Mouse (Mus musculus) erythroid progenitor cell, adult 5-6 weeks (primary cell): ENCODE data around the gene Slc7a7. TPM values are rescaled to one million over a fixed set of nuclear protein-coding genes. Genes with fewer than 3 reads are reported as not detected.

Source experiments
- ATAC-seq: replicated peaks from 2 replicates; pipeline ENCODE4 v1.8.0; 2016; ENCODE audit warnings: moderate number of reproducible peaks, mild to moderate bottlenecking, moderate TSS enrichment, inconsistent platforms; ENCODE audit not compliant: poor library complexity, low FRiP score, severe bottlenecking
- total RNA-seq, 2 experiments: library from RNA; stranded (forward) in 1 of 2; stranded (reverse) in 1 of 2; fragments of 150-400 nt in 1 of 2; fragments of 186-747, 209-891 nt in 1 of 2; gene quantifications; 2 replicates each; pipeline versions ENCODE4 v1.2.3 to v1.2.4; 2015 to 2017; ENCODE audit warnings: low replicate concordance in 2 of 2

Gene Slc7a7
- total RNA-seq, 2 experiments from 2014 or later, result 1.4 to 1.7 TPM

DNA sequence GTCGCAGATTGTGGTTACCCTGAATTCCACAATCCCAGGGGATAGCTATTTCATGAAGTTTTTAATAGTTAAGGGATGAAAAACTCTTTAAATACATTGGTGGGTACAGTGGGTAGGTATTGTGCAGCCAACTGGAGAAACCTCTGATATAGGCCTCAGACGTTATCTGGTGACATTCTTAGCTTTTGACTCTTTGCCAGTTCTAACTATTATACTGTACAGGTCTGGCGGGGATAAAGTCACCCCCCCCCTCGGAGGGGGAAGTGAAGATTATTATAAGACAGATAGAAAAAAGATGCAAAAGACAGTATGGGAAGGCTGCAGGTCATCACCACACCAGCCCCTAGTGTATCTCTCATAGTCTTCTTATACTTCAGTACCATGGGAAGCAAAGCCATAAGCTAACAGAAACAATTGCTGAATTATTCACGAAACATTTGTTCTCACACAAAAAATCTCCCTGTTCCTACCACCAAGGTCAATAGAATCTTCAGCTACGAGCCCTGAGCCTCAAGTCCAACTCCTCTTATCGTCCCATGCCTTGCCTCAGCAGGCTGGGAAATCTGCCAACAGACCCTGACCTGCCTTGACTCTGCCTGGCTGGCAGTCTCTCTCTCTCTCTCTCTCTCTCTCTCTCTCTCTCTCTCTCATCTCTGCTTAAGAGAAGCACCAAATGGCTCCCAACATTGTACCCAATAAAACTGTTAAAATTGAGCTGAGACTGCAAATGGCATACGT, 84.0 kb downstream of the Slc7a7 start:
- peak; percentile 85 for ATAC-seq

DNA sequence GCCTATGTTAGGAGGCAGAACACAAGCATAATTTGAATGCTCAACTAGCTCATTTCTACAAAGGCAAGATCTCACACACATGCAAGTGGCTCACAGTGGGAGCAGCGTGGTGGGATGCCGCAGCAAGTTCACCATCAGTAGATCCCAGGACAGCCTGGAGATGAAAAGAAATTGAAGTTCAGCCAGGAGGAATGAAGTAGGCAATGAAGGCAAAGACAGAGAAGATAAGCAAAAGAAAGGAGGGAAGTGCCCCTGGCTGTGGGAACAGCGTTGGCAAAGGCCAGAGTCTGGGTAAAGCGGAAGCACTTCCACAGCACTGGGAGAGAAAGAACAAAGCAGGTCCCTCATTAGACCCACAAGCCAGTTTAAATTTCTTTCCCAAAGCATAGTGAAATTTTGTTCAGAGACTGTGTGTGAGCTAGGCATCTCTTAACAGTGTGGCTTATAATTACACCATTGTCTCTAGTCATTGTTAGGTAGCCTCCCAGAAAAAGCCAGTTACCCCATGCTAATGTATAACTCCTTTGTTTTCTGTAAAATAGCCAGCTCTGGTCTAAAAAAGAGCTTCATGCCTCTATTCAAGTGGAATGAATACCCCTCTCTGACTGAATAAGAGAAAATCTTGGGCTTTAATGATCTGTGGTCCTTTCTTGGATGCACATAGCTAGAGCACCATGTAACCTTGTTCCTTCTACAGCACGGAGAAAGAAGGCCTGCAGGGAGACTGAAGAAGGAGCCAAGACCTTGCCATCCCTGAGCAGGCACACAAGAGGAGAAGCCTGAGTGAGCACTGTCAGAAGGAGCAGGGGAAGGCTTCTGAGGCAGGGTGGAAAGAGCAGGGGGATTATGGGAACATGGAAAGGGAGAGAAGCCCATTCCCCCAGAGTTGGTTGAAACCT, 85.2 kb downstream of the Slc7a7 start:
- no peak for ATAC-seq

DNA sequence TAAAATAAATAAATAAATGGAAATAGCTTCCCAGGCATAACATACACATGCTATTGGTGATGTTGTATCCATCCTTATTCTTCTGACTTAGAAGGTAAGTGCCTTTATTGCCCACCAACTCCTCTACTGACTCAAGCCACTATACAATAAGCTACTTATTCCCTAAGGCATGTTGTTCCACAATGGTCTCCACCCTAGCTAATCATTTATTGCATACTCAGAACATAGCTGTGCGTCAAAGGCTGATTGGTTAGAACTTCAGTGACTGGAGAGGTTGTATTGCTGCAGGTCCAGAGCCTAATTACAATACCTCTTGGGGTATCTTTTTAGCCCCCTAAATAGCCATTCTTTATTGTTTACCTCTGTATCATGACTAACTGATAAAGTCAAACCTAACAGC, 86.4 kb downstream of the Slc7a7 start:
- no peak for ATAC-seq

DNA sequence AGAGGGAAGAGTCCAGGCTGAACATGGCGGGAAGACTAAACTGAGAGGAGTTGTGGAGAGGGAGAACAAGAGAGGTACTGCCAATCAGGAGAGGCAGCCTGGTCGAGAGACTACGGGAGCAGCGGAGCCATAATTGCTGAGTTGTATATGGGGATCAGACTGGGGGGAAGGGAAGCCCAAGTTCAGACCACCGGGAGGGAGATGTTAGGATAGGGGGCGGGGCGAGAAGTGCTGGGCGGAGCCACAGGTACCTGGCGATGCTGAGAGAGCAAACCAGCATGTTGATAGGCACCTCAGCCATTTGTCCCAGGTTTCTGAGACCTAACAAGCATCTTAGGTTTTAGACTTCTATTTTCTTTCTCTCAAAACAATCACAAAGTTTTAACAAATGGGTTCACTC, 88.4 kb downstream of the Slc7a7 start:
- ATAC-seq, result no peak

DNA sequence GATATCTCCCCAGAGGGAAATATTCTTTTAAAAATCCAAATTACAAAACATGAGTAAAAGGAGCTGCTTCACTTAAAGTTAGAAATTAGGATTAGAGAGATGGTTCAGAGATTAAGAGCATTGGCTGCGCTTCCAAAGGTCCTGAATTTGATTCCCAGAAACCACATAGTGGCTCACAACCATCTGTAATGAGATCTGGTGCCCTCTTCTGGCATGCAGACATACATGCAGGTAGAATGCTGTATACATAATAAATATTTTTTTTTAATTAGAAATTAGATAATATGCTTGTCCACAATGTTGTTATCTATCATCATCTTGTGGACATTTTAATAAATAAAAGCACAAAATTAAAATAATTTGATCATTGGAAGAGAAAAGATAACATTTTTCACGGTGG, 89.0 kb downstream of the Slc7a7 start:
- no peak for ATAC-seq

DNA sequence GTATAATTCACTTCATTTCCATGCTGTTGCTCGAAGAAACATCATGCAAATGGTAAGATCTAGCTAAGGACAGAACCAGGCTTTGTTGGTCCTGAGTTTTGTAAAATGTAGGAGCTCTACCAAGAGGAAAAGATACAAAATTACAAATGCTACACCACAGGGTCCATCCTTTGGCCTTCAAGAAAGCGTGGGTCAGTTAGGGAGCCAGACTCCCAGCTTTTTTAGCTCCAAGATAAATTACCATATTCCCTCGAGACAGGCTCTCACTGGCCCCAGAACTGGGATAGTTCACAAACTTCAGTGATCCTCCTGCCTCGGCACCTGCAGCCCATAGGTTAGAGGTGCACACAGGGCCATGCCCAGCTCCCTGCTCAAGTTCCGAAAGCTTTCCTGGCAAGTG, 93.1 kb downstream of the Slc7a7 start:
- no peak for ATAC-seq

DNA sequence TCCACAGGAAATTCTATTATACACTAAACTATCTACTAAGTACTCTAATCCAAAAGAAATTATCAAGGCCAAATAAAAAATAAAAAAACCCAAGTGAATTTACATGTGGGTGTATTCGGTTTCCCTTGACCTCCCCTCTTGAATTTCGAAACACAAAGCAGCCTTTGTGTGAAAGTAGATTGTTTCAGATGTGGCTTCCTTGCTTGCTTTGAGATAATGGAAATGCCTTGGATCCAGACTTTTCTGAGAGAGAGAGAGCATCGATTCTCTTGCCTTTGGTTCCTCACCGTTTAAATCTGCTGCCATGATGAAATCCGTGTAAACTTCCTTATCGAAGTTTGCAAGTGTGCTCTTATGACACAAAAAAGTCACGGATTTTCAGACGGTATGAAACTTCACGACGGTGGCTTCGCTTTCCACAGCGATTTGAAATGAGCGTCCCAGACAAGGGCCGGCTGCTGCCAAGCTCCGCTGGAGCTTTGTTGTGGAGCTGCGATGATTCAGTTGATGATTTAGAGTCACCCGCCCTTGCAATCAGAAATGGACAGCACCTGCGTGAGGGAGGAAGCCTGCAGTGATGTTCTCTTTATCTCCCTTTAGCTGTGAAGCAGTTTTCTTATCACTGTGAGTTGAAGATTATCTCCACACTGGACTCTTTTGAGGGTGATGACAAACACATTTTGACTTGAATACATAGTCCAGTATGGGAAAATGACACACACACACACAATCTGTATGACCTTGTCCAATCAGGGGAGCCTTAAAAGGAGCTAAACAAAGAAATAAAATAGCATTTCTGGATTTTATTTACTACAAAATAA, 95.8 kb downstream of the Slc7a7 start:
- ATAC-seq, result no peak

Other genes starting within 250 kb of the Slc7a7 start
- gene Dad1, start 163.7 kb downstream of the Slc7a7 start, total RNA-seq (2015; ENCODE audit: low replicate concordance), result 91.2 and 103 TPM in 2 replicates
- 33.0 and 61.6 TPM in 2 replicates for gene Dad1, start 163.7 kb downstream of the Slc7a7 start, total RNA-seq (2017; ENCODE audit: low replicate concordance)
- 33.1 and 36.4 TPM in 2 replicates for gene Abhd4, start 163.6 kb downstream of the Slc7a7 start, total RNA-seq (2015; ENCODE audit: low replicate concordance)
- 11.3 and 24.4 TPM in 2 replicates for gene Abhd4, start 163.6 kb downstream of the Slc7a7 start, total RNA-seq (2017; ENCODE audit: low replicate concordance)
- not detected in 2 replicates for gene Olfr49, start 132.8 kb downstream of the Slc7a7 start, total RNA-seq (2015; ENCODE audit: low replicate concordance)
- not detected in 2 replicates for gene Olfr49, start 132.8 kb downstream of the Slc7a7 start, total RNA-seq (2017; ENCODE audit: low replicate concordance)
- gene Oxa1l, start 56.9 kb downstream of the Slc7a7 start, total RNA-seq (2015; ENCODE audit: low replicate concordance), result 13.3 and 21.0 TPM in 2 replicates
- 14.0 and 19.3 TPM in 2 replicates for gene Oxa1l, start 56.9 kb downstream of the Slc7a7 start, total RNA-seq (2017; ENCODE audit: low replicate concordance)
- 74.6 and 93.1 TPM in 2 replicates for gene Mrpl52, start 9.1 kb upstream of the Slc7a7 start, total RNA-seq (2015; ENCODE audit: low replicate concordance)
- 1.1 and 26.1 TPM in 2 replicates for gene Mrpl52, start 9.1 kb upstream of the Slc7a7 start, total RNA-seq (2017; ENCODE audit: low replicate concordance)
- gene Mmp14, start 13.8 kb upstream of the Slc7a7 start, total RNA-seq (2015; ENCODE audit: low replicate concordance), result 1.8 TPM in 1 of 2 replicates, not detected in the other
- gene Mmp14, start 13.8 kb upstream of the Slc7a7 start, total RNA-seq (2017; ENCODE audit: low replicate concordance), result 1.4 and 1.7 TPM in 2 replicates
- gene Lrp10, start 46.4 kb upstream of the Slc7a7 start, total RNA-seq (2015; ENCODE audit: low replicate concordance), result 21.0 and 22.0 TPM in 2 replicates
- gene Lrp10, start 46.4 kb upstream of the Slc7a7 start, total RNA-seq (2017; ENCODE audit: low replicate concordance), result 23.0 and 38.6 TPM in 2 replicates
- gene Rem2, start 58.3 kb upstream of the Slc7a7 start, total RNA-seq (2015; ENCODE audit: low replicate concordance), result not detected in 2 replicates
- not detected in 2 replicates for gene Rem2, start 58.3 kb upstream of the Slc7a7 start, total RNA-seq (2017; ENCODE audit: low replicate concordance)
- gene Prmt5, start 99.7 kb upstream of the Slc7a7 start, total RNA-seq (2015; ENCODE audit: low replicate concordance), result 9.6 and 11.5 TPM in 2 replicates
- gene Prmt5, start 99.7 kb upstream of the Slc7a7 start, total RNA-seq (2017; ENCODE audit: low replicate concordance), result 7.4 and 8.2 TPM in 2 replicates
- 63.4 and 91.4 TPM in 2 replicates for gene Haus4, start 136.8 kb upstream of the Slc7a7 start, total RNA-seq (2015; ENCODE audit: low replicate concordance)
- gene Haus4, start 136.8 kb upstream of the Slc7a7 start, total RNA-seq (2017; ENCODE audit: low replicate concordance), result 43.3 and 75.6 TPM in 2 replicates
- gene Ajuba, start 159.8 kb upstream of the Slc7a7 start, total RNA-seq (2015; ENCODE audit: low replicate concordance), result 2.5 TPM in 1 of 2 replicates, not detected in the other
- gene Ajuba, start 159.8 kb upstream of the Slc7a7 start, total RNA-seq (2017; ENCODE audit: low replicate concordance), result not detected in 2 replicates
- gene 4931414P19Rik, start 188.2 kb upstream of the Slc7a7 start, total RNA-seq (2015; ENCODE audit: low replicate concordance), result 1.3 and 14.1 TPM in 2 replicates
- 2.2 and 4.7 TPM in 2 replicates for gene 4931414P19Rik, start 188.2 kb upstream of the Slc7a7 start, total RNA-seq (2017; ENCODE audit: low replicate concordance)
- 44.9 and 56.2 TPM in 2 replicates for gene Psmb5, start 200.2 kb upstream of the Slc7a7 start, total RNA-seq (2015; ENCODE audit: low replicate concordance)
- gene Psmb5, start 200.2 kb upstream of the Slc7a7 start, total RNA-seq (2017; ENCODE audit: low replicate concordance), result 8.7 and 14.7 TPM in 2 replicates
- gene Psmb11, start 203.7 kb upstream of the Slc7a7 start, total RNA-seq (2015; ENCODE audit: low replicate concordance), result not detected in 2 replicates
- not detected in 2 replicates for gene Psmb11, start 203.7 kb upstream of the Slc7a7 start, total RNA-seq (2017; ENCODE audit: low replicate concordance)
- gene Gm17606, start 223.2 kb upstream of the Slc7a7 start, total RNA-seq (2015; ENCODE audit: low replicate concordance), result not detected in 2 replicates
- not detected in 2 replicates for gene Gm17606, start 223.2 kb upstream of the Slc7a7 start, total RNA-seq (2017; ENCODE audit: low replicate concordance)
- gene Cdh24, start 223.6 kb upstream of the Slc7a7 start, total RNA-seq (2015; ENCODE audit: low replicate concordance), result 1.4 and 2.1 TPM in 2 replicates
- gene Cdh24, start 223.6 kb upstream of the Slc7a7 start, total RNA-seq (2017; ENCODE audit: low replicate concordance), result 2.8 and 14.1 TPM in 2 replicates